In genomic region chr8:11382059-11382810, GRCm38 (mm10) we compare ENCODE assay signal across 7 mouse cellular contexts.
DNase-seq lines count a peak whose midpoint lies in the region; ATAC-seq and TF ChIP-seq lines count a peak whose summit lies in the region.

No protein-coding gene starts in this region.

- H3K27ac ChIP-seq in intestine, postnatal 0 days (ENCODE audit: low read depth, low read length), result peak overlapping the region; percentile 11; the same call in 1 of the 2 replicates
- no peak overlapping the region; the same call in 1 of the 2 replicates for H3K27ac ChIP-seq in limb, embryonic 13.5 days

- no peak overlapping the region for H3K9ac ChIP-seq in intestine, postnatal 0 days (ENCODE audit: low read depth, low read length)
- no peak overlapping the region for H3K9ac ChIP-seq in limb, embryonic 13.5 days

- peak; percentile 92 for DNase-seq in adrenal gland, adult 2 months
- peak; percentile 78 to 86 for DNase-seq in cerebellum, postnatal 10 days
- DNase-seq in gastrocnemius, postnatal 36 days, result peak; percentile 57 to 59
- DNase-seq in right cerebral cortex, postnatal 25 days, result peak; percentile 72

- peaks cover 9% of the 10 kb centered on the region for H3K4me1 ChIP-seq in intestine, postnatal 0 days (replicated peaks; ENCODE audit: control insufficient read depth, insufficient read depth, low read length)
- peaks cover 42% of the 10 kb centered on the region for H3K4me1 ChIP-seq in limb, embryonic 13.5 days

- H3K4me2 ChIP-seq in intestine, postnatal 0 days (replicated peaks; ENCODE audit: low read depth), result no peak overlapping the region
- H3K4me2 ChIP-seq in limb, embryonic 13.5 days (replicated peaks), result no peak overlapping the region

- WGBS in intestine, postnatal 0 days, result 55% methylated on average over 19 of the region's 19 CpGs
- 59% methylated on average over 19 of the region's 19 CpGs for WGBS in limb, embryonic 13.5 days

- ATAC-seq in intestine, postnatal 0 days, result 0 out of 2 replicates have a peak, but pooled peaks have one; percentile 47
- ATAC-seq in limb, embryonic 13.5 days (ENCODE audit: low FRiP score, low read depth), result peak; percentile 26; the same call in 1 of the 2 replicates
- ATAC-seq in megakaryocyte progenitor cell, adult 5-6 weeks (replicated peaks; ENCODE audit: poor library complexity), result no peak

- no peak for TF ChIP-seq CTCF in intestine, postnatal 0 days (IDR thresholded peaks at IDR 0.05; ENCODE audit: low read depth)

- no peaks in the 10 kb centered on the region for H3K27me3 ChIP-seq in intestine, postnatal 0 days (replicated peaks; ENCODE audit: control insufficient read depth, insufficient read depth, low read length)
- no peaks in the 10 kb centered on the region for H3K27me3 ChIP-seq in limb, embryonic 13.5 days

- intact Hi-C loops in gastrocnemius, postnatal 36 days (cut with DNase I), result no loop called here

- no peaks in the 10 kb centered on the region for H3K9me3 ChIP-seq in intestine, postnatal 0 days (ENCODE audit: control insufficient read depth)
- no peaks in the 10 kb centered on the region for H3K9me3 ChIP-seq in limb, embryonic 13.5 days

- no peaks in the 10 kb centered on the region for H3K36me3 ChIP-seq in intestine, postnatal 0 days (ENCODE audit: control insufficient read depth, insufficient read depth)
- H3K36me3 ChIP-seq in limb, embryonic 13.5 days, result no peaks in the 10 kb centered on the region

- H3K4me3 ChIP-seq in intestine, postnatal 0 days (ENCODE audit: low read depth, low read length), result no peak overlapping the region
- H3K4me3 ChIP-seq in limb, embryonic 13.5 days, result no peak overlapping the region
